Mouse (Mus musculus): ENCODE results near the gene Pgpep1. TPM values are rescaled to one million over a fixed set of nuclear protein-coding genes. Genes with fewer than 3 reads are reported as not detected.
A peak's percentile ranks its signal among the peaks of the same experiment; 100 is the strongest.

Gene Pgpep1
- polyA plus RNA-seq, 1 experiment from 2014 or later, result 33.7 TPM

DNA sequence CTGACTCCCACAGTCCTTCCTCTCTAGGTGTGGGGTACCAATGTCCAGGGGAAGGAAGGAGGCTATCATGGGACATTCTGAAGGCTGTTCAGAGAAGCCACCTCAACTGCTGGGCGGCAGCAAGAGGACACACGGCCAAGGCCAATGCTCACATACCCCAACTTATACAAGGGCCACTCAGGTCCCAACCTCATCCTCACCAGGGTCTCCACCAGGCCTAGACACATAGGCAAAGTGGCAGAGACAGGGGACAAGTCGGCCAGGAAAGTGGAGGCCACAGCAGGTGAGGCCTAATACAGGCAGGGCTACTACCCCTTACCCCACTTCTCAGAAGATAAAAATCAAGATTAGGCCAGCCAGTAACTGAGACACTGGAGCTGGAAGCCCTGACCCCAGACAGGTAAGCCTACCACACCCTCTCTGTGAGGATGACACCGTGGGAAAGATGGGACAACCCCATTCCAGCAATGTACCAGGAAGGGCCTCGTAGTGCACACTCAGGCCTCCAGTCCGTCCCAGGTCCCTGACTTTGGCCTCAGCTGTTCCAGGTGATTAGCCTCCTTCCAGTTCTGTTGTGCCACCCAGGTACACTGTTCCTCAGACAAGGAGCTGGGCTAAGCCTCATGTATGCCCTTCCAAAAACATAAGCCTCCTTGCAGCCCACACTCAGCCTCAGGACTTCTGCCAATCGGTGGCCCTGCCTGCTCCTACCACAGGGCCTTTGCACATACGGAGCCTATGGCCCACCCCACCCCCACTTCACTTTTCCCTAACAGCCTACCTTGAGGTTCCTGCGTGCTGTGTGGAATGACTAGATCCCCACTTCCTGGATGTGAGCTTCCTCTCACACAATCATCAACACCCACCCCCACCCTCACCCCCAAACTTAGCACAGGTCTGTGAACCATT, 54.1 kb downstream of the Pgpep1 start:
- Histone ChIP-seq H3K4me1 (peaks cover 50% of the 10 kb centered on the region), H3K36me3 (peaks cover 21% of the 10 kb centered on the region), H3K9me3 (no peaks in the 10 kb centered on the region), H3K9ac (no peak overlapping the region), H3K27me3 (replicated peaks) (no peaks in the 10 kb centered on the region), H3K27ac (replicated peaks) (no peak overlapping the region), H3K4me2 (peak overlapping the region; percentile 99), H3K4me3 (no peak overlapping the region)
- ATAC-seq (ENCODE audit: extremely low read depth, insufficient number of reproducible peaks, low FRiP score, low TSS enrichment), result no peak
- WGBS, result 83% methylated on average over 9 of the region's 9 CpGs

DNA sequence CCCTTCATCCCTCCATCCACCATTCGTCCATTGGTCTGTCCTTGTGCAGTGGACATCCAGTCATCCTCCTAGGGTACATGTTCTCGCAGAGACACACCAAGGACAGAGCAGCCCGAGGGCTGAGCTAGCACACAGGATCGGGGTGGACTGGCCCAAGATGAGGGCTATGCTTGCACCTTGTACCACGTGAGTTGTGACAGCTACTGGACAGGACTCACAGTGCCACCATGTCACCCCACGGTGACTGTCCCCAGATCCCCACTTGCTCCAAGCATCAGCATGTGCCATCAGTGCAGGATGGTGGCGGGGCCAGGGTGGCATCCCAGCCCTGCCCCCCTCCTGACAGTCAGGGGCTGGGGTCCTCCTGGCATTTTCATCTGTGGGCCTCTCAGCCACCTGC, 55.6 kb downstream of the Pgpep1 start:
- peaks cover 56% of the 10 kb centered on the region for H3K4me1 ChIP-seq

DNA sequence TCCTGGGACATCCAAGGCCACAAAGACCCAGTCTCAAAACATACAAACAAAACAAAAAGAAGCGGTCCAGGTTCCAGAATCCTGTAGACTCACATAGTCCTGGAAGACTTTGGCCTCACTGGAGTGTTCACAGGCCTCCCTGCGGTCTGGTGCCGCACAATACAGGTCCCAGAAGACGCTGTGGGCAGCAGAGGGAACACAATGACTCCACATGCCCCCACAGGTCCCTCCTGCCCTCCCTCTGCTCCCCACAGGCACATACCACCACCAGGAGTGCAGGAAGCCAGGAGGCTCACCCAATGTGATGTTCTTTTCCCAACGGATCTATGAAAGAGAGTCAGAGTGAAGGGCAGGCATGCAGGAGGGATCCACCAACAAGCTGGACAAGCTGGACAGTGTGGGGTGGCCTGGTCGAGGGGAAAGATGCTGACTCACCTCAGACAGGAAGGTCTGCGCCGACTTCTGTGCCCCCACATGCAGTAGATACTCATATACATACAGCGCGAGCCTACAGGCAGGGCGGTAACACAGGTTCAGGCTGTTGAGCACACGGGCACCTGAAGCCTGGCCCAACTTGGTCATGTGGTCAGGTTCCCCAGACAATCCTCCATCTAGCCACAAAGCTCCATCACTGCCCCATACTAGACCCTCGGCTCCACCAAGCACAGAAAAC, 57.9 kb downstream of the Pgpep1 start:
- no peak overlapping the region for H3K27ac ChIP-seq (replicated peaks)
- peaks cover 58% of the 10 kb centered on the region for H3K4me1 ChIP-seq
- peaks cover 33% of the 10 kb centered on the region for H3K36me3 ChIP-seq
- no peak for ATAC-seq (ENCODE audit: extremely low read depth, insufficient number of reproducible peaks, low FRiP score, low TSS enrichment)
- H3K27me3 ChIP-seq (replicated peaks), result no peaks in the 10 kb centered on the region; the same call in 1 of the 2 replicates
- WGBS, result 92% methylated on average over 13 of the region's 13 CpGs
- no peak overlapping the region for H3K4me2 ChIP-seq
- H3K4me3 ChIP-seq, result no peak overlapping the region
- no peak overlapping the region for H3K9ac ChIP-seq
- H3K9me3 ChIP-seq, result no peaks in the 10 kb centered on the region

More for the DNA sequence above, 55.6 kb downstream of the Pgpep1 start:
- H3K27me3 ChIP-seq (replicated peaks), result no peaks in the 10 kb centered on the region; the same call in 1 of the 2 replicates
- ATAC-seq (ENCODE audit: extremely low read depth, insufficient number of reproducible peaks, low FRiP score, low TSS enrichment), result no peak
- no peak overlapping the region for H3K9ac ChIP-seq
- no peak overlapping the region for H3K27ac ChIP-seq (replicated peaks)
- WGBS, result 78% methylated on average over 7 of the region's 7 CpGs
- H3K4me2 ChIP-seq, result no peak overlapping the region
- peaks cover 25% of the 10 kb centered on the region for H3K36me3 ChIP-seq
- H3K4me3 ChIP-seq, result no peak overlapping the region
- no peaks in the 10 kb centered on the region for H3K9me3 ChIP-seq

DNA sequence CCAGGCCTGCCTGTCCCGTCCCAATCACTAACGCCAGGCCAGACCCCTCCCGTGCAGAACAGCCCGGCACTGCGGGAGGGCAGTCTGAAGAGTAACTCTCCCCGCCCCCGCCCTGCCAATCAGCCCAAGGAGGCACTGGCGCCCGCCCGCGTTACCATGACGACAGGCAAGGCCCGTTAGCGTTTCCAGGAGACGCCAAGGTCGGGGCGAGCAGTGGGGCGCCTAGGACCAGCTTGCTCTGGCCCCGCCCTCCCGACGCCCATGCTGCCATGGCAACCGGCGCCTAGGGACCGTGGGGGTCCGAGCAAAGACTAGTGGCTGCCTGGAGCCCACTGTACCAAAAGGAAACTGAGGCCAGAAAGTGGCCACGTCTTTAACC, 58.9 kb downstream of the Pgpep1 start:
- Histone ChIP-seq H3K9me3 (no peaks in the 10 kb centered on the region), H3K4me2 (peak overlapping the region; percentile 65), H3K9ac (peak overlapping the region; percentile 64), H3K27me3 (replicated peaks) (no peaks in the 10 kb centered on the region; the same call in 1 of the 2 replicates), H3K27ac (replicated peaks) (peak overlapping the region; percentile 71), H3K4me3 (peak overlapping the region; percentile 30), H3K4me1 (peaks cover 60% of the 10 kb centered on the region), H3K36me3 (peaks cover 43% of the 10 kb centered on the region)
- ATAC-seq (ENCODE audit: extremely low read depth, insufficient number of reproducible peaks, low FRiP score, low TSS enrichment), result no peak; the same call in 1 of the 2 replicates
- 2% methylated on average over 26 of the region's 26 CpGs for WGBS

DNA sequence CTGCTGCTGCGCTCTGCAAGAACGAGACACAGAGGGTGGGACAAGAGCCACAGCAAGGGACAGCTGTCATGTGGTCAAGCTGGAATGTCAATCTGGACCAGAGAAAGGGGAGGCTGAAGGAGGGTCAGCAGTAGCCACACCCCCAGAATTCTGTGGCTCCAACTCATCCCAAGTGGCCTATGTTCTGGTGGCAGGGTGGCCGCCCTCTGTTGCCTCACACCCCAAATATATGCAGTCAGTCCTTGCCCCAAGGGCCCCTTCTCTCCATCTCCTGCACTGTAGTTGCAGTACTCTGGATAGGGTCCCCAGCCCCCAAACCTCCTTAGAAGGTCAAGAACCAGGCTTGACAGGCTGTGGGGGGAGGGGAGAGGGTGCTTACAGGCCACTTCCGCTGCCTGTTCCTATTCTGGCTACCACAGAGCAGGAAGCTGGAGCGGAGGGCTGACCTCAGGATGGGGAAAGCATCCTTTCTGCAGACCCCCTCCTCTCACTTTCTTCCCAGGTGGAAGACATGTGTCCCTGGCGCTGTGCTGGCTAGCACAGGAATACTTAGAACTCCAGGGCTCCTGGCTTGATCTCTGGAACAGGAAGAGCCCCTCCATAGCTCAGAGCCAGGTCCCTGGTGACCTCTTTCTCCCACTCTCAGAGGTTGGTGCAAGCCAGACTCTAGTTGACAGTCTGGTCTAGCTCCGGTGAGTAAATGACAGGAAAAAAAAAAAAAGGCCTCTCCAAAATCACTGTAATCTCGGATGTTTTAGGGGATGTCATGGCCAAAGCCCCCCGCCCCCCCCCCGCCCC, 59.5 kb downstream of the Pgpep1 start:
- peak overlapping the region; percentile 65 for H3K4me2 ChIP-seq
- WGBS, result 20% methylated on average over 10 of the region's 10 CpGs
- peak overlapping the region; percentile 71 for H3K27ac ChIP-seq (replicated peaks)
- peaks cover 60% of the 10 kb centered on the region for H3K4me1 ChIP-seq
- H3K36me3 ChIP-seq, result peaks cover 49% of the 10 kb centered on the region
- peak overlapping the region; percentile 30 for H3K4me3 ChIP-seq
- peak overlapping the region; percentile 64 for H3K9ac ChIP-seq
- ATAC-seq (ENCODE audit: extremely low read depth, insufficient number of reproducible peaks, low FRiP score, low TSS enrichment), result no peak
- H3K9me3 ChIP-seq, result no peaks in the 10 kb centered on the region
- no peaks in the 10 kb centered on the region; the same call in 1 of the 2 replicates for H3K27me3 ChIP-seq (replicated peaks)

DNA sequence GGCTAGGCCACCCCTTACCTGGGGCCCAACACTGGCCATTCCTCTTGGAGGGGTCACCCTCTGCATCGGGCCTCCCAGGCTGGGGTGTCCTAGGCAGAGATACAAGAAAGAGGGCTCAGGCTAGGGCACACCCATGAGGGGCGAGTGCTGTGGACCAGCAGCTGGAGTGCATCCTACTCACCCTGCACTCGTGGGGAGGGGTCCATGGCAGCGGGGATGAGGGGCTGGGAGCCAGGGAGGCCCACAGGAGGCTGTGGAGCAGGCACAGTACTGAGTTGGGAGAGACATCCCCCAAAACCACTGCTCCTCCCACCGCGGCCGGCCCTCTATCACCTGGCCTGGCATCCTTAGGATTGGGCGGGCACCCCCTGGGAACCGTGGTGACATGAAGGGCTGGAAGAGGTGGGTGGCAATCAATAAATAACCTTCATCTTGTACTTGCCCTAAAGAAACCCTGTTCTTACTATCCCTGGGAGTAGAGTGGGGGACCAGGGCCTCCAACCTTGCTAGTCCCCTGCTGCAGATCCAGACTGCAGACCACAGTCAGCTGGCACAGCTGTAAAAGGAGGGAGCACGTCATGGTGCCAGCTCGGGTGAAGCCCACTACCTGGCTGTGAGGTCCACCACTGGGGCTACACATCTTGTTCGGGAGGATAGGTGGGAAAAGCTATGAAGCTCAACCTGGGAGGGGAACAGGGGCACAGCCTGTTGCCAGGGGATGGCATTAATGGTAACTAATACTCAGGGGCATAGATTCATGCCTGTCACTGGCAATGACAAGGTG, 60.5 kb downstream of the Pgpep1 start:
- H3K9ac ChIP-seq, result no peak overlapping the region
- H3K4me2 ChIP-seq, result no peak overlapping the region
- H3K4me3 ChIP-seq, result no peak overlapping the region
- WGBS, result 82% methylated on average over 12 of the region's 12 CpGs
- H3K9me3 ChIP-seq, result no peaks in the 10 kb centered on the region
- peaks cover 54% of the 10 kb centered on the region for H3K36me3 ChIP-seq
- H3K27me3 ChIP-seq (replicated peaks), result no peaks in the 10 kb centered on the region; the same call in 1 of the 2 replicates
- H3K27ac ChIP-seq (replicated peaks), result no peak overlapping the region
- H3K4me1 ChIP-seq, result peaks cover 70% of the 10 kb centered on the region
- ATAC-seq (ENCODE audit: extremely low read depth, insufficient number of reproducible peaks, low FRiP score, low TSS enrichment), result no peak

DNA sequence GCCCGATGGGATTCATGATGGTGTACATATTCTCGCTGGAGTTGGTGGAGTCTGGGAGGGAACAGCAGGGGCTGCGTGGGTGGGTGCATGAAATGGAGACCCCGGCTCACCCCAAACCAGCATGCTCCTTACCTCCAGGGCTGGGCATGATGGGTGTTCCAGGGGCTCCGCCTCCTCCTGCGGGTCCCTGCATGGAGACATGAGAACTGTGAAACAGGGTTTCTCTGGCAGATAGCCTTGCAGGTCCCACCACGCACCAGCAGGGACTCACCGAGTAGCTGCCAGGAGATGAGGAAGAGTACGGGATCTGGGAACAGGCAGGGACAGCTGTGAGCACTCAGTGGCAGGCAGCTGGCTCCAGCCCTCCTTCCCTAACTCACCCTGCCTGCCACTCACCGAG, 61.5 kb downstream of the Pgpep1 start:
- H3K4me3 ChIP-seq, result peak overlapping the region; percentile 62
- H3K27ac ChIP-seq (replicated peaks), result 0 out of 2 replicates have a peak overlapping the region, but pooled peaks have one; percentile 17
- peak overlapping the region; percentile 87 for H3K9ac ChIP-seq
- no peak for ATAC-seq (ENCODE audit: extremely low read depth, insufficient number of reproducible peaks, low FRiP score, low TSS enrichment)
- 24% methylated on average over 10 of the region's 10 CpGs for WGBS
- H3K4me2 ChIP-seq, result peak overlapping the region; percentile 76
- no peaks in the 10 kb centered on the region for H3K9me3 ChIP-seq
- peaks cover 73% of the 10 kb centered on the region for H3K4me1 ChIP-seq
- H3K36me3 ChIP-seq, result peaks cover 53% of the 10 kb centered on the region
- H3K27me3 ChIP-seq (replicated peaks), result no peaks in the 10 kb centered on the region; the same call in 1 of the 2 replicates

DNA sequence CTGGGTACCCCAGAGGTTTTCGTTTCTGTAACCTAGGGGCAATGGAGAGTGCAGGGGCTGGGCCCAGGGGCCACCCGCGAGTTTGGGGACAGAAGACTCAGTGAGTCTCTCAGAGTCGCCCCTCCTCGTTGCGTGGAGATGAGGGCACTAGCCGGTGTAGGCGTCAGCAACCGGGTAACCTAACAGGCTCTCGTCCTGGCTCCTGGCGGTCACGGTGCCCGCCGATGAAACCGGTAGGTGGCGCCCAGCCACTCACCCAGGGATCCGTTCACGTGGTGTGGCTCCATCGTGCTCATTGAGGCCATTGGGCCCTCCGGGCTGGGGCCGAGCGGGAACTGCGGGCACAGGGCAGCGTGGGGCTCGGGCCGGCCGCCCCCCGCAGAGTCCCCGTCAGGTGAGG, 61.9 kb downstream of the Pgpep1 start:
- Histone ChIP-seq H3K36me3 (peaks cover 49% of the 10 kb centered on the region), H3K4me3 (peak overlapping the region; percentile 62), H3K4me2 (peak overlapping the region; percentile 76), H3K4me1 (peaks cover 77% of the 10 kb centered on the region), H3K27me3 (replicated peaks) (no peaks in the 10 kb centered on the region; the same call in 1 of the 2 replicates), H3K9me3 (no peaks in the 10 kb centered on the region), H3K9ac (peak overlapping the region; percentile 87), H3K27ac (replicated peaks) (peak overlapping the region; percentile 38)
- 5% methylated on average over 29 of the region's 29 CpGs for WGBS
- ATAC-seq (ENCODE audit: extremely low read depth, insufficient number of reproducible peaks, low FRiP score, low TSS enrichment), result no peak

DNA sequence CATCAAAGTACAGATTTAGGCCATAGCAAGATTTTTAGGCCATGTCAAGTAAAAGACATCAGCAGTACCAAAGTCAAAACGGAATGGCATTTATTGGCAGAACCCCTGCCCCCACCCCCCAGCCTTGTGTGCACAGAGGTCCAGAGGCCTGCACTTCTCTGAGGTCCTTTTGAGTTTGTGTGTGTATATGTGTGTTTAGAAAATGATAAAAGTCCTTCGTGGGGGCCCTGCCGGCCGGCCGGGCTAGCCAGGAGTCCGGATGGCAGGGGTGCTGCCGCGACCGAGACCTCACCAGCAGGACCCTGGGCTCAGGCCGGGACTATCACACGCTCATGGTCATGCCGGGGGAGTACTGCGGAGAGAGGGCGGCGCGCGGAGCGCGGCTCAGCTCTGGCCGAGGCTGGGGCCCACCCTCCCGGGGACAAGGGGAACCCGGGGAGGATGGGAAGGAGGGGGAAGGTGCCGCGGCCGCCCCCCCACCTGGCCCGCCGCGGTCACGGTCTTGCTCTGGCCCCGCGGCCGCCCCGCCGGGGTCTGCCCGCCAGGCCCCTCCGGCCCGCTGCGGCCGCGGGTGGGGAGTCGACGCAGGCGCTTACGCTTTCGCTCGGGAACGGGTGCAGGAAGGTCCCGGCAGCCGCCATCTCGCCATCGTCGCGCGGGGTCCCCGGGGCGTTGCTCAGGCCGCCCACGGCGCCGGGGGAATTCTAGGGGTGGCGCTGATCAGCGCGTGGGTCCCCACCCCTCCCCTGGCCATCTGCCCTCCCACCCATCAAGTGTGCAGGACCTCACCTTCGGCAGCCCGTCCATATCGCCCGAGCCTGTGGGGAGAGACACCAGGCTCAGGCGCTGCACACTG, 62.5 kb downstream of the Pgpep1 start:
- Histone ChIP-seq H3K4me3 (peak overlapping the region; percentile 62), H3K9ac (peak overlapping the region; percentile 87), H3K36me3 (peaks cover 43% of the 10 kb centered on the region), H3K4me2 (peak overlapping the region; percentile 76), H3K27ac (replicated peaks) (peak overlapping the region; percentile 38), H3K9me3 (no peaks in the 10 kb centered on the region), H3K27me3 (replicated peaks) (no peaks in the 10 kb centered on the region; the same call in 1 of the 2 replicates), H3K4me1 (peaks cover 83% of the 10 kb centered on the region)
- no peak for ATAC-seq (ENCODE audit: extremely low read depth, insufficient number of reproducible peaks, low FRiP score, low TSS enrichment)
- WGBS, result 12% methylated on average over 68 of the region's 68 CpGs
